Mouse (Mus musculus): ENCODE results near the gene Kcnj2. TPM values are rescaled to one million over a fixed set of nuclear protein-coding genes. Genes with fewer than 3 reads are reported as not detected.

Kcnj2 gene
- polyA plus RNA-seq, 1 experiment = 0.09 TPM

GRCm38 (mm10) chr11:111054854-111055822 lies 10.8 kb upstream of the Kcnj2 start:
- Histone ChIP-seq H3K27ac (ENCODE audit: control insufficient read depth, insufficient read depth, low read depth, low read length) (no peak overlapping the region), H3K27me3 (ENCODE audit: control insufficient read depth, insufficient read depth, low read length) (no peaks in the 10 kb centered on the region), H3K36me3 (ENCODE audit: control insufficient read depth, insufficient read depth, low read length) (no peaks in the 10 kb centered on the region), H3K4me1 (ENCODE audit: control insufficient read depth, insufficient read depth, low read length) (no peaks in the 10 kb centered on the region), H3K4me3 (ENCODE audit: control insufficient read depth, low read depth, low read length) (no peak overlapping the region)
- TF ChIP-seq CTCF (IDR thresholded peaks at IDR 0.05; ENCODE audit: control insufficient read depth, insufficient read depth, insufficient replicate concordance, low read depth, low read length) (no peak), POLR2A (IDR thresholded peaks at IDR 0.05; ENCODE audit: control insufficient read depth, low read depth, low read length) (no peak)

GRCm38 (mm10) chr11:111056030-111056429 lies 9.9 kb upstream of the Kcnj2 start:
- Histone ChIP-seq H3K4me3 (ENCODE audit: control insufficient read depth, low read depth, low read length) (no peak overlapping the region), H3K36me3 (ENCODE audit: control insufficient read depth, insufficient read depth, low read length) (no peaks in the 10 kb centered on the region), H3K27me3 (ENCODE audit: control insufficient read depth, insufficient read depth, low read length) (no peaks in the 10 kb centered on the region), H3K4me1 (ENCODE audit: control insufficient read depth, insufficient read depth, low read length) (no peaks in the 10 kb centered on the region), H3K27ac (ENCODE audit: control insufficient read depth, insufficient read depth, low read depth, low read length) (no peak overlapping the region)
- TF ChIP-seq CTCF (IDR thresholded peaks at IDR 0.05; ENCODE audit: control insufficient read depth, insufficient read depth, insufficient replicate concordance, low read depth, low read length) (no peak), POLR2A (IDR thresholded peaks at IDR 0.05; ENCODE audit: control insufficient read depth, low read depth, low read length) (no peak)

GRCm38 (mm10) chr11:111057435-111057834 lies 8.5 kb upstream of the Kcnj2 start:
- Histone ChIP-seq H3K4me3 (ENCODE audit: control insufficient read depth, low read depth, low read length) (no peak overlapping the region), H3K27ac (ENCODE audit: control insufficient read depth, insufficient read depth, low read depth, low read length) (no peak overlapping the region), H3K36me3 (ENCODE audit: control insufficient read depth, insufficient read depth, low read length) (no peaks in the 10 kb centered on the region), H3K4me1 (ENCODE audit: control insufficient read depth, insufficient read depth, low read length) (no peaks in the 10 kb centered on the region), H3K27me3 (ENCODE audit: control insufficient read depth, insufficient read depth, low read length) (no peaks in the 10 kb centered on the region)
- TF ChIP-seq POLR2A (IDR thresholded peaks at IDR 0.05; ENCODE audit: control insufficient read depth, low read depth, low read length) = no peak
- no peak for TF ChIP-seq CTCF (IDR thresholded peaks at IDR 0.05; ENCODE audit: control insufficient read depth, insufficient read depth, insufficient replicate concordance, low read depth, low read length)

GRCm38 (mm10) chr11:111059440-111059839 lies 6.5 kb upstream of the Kcnj2 start:
- Histone ChIP-seq H3K36me3 (ENCODE audit: control insufficient read depth, insufficient read depth, low read length) (no peaks in the 10 kb centered on the region), H3K4me1 (ENCODE audit: control insufficient read depth, insufficient read depth, low read length) (no peaks in the 10 kb centered on the region), H3K27me3 (ENCODE audit: control insufficient read depth, insufficient read depth, low read length) (no peaks in the 10 kb centered on the region), H3K27ac (ENCODE audit: control insufficient read depth, insufficient read depth, low read depth, low read length) (no peak overlapping the region), H3K4me3 (ENCODE audit: control insufficient read depth, low read depth, low read length) (no peak overlapping the region)
- no peak for TF ChIP-seq POLR2A (IDR thresholded peaks at IDR 0.05; ENCODE audit: control insufficient read depth, low read depth, low read length)
- no peak for TF ChIP-seq CTCF (IDR thresholded peaks at IDR 0.05; ENCODE audit: control insufficient read depth, insufficient read depth, insufficient replicate concordance, low read depth, low read length)

GRCm38 (mm10) chr11:111060216-111060615 lies 5.7 kb upstream of the Kcnj2 start:
- Histone ChIP-seq H3K4me1 (ENCODE audit: control insufficient read depth, insufficient read depth, low read length) (peaks cover 2% of the 10 kb centered on the region; the same call in 1 of the 2 replicates), H3K4me3 (ENCODE audit: control insufficient read depth, low read depth, low read length) (no peak overlapping the region), H3K27me3 (ENCODE audit: control insufficient read depth, insufficient read depth, low read length) (no peaks in the 10 kb centered on the region), H3K36me3 (ENCODE audit: control insufficient read depth, insufficient read depth, low read length) (no peaks in the 10 kb centered on the region), H3K27ac (ENCODE audit: control insufficient read depth, insufficient read depth, low read depth, low read length) (no peak overlapping the region)
- no peak for TF ChIP-seq POLR2A (IDR thresholded peaks at IDR 0.05; ENCODE audit: control insufficient read depth, low read depth, low read length)
- no peak for TF ChIP-seq CTCF (IDR thresholded peaks at IDR 0.05; ENCODE audit: control insufficient read depth, insufficient read depth, insufficient replicate concordance, low read depth, low read length)

GRCm38 (mm10) chr11:111064751-111065527 lies 1.0 kb upstream of the Kcnj2 start:
- Histone ChIP-seq H3K4me3 (ENCODE audit: control insufficient read depth, low read depth, low read length) (peak overlapping the region; percentile 97), H3K36me3 (ENCODE audit: control insufficient read depth, insufficient read depth, low read length) (no peaks in the 10 kb centered on the region), H3K27ac (ENCODE audit: control insufficient read depth, insufficient read depth, low read depth, low read length) (no peak overlapping the region; the same call in 1 of the 2 replicates), H3K27me3 (ENCODE audit: control insufficient read depth, insufficient read depth, low read length) (no peaks in the 10 kb centered on the region), H3K4me1 (ENCODE audit: control insufficient read depth, insufficient read depth, low read length) (peaks cover 15% of the 10 kb centered on the region)
- TF ChIP-seq POLR2A (IDR thresholded peaks at IDR 0.05; ENCODE audit: control insufficient read depth, low read depth, low read length) (no peak), CTCF (IDR thresholded peaks at IDR 0.05; ENCODE audit: control insufficient read depth, insufficient read depth, insufficient replicate concordance, low read depth, low read length) (peak; percentile 10; the same call in 1 of the 2 replicates)

- TF ChIP-seq CTCF (IDR thresholded peaks at IDR 0.05; ENCODE audit: control insufficient read depth, insufficient read depth, insufficient replicate concordance, low read depth, low read length) (no peak), POLR2A (IDR thresholded peaks at IDR 0.05; ENCODE audit: control insufficient read depth, low read depth, low read length) (no peak)
- Histone ChIP-seq H3K4me1 (ENCODE audit: control insufficient read depth, insufficient read depth, low read length) (peaks cover 15% of the 10 kb centered on the region), H3K36me3 (ENCODE audit: control insufficient read depth, insufficient read depth, low read length) (no peaks in the 10 kb centered on the region), H3K27ac (ENCODE audit: control insufficient read depth, insufficient read depth, low read depth, low read length) (no peak overlapping the region), H3K27me3 (ENCODE audit: control insufficient read depth, insufficient read depth, low read length) (no peaks in the 10 kb centered on the region), H3K4me3 (ENCODE audit: control insufficient read depth, low read depth, low read length) (peak overlapping the region; percentile 97)
These were observed 331 bp downstream of the Kcnj2 start for GRCm38 (mm10) chr11:111066299-111066691.

Measured in testis, adult 2 months (tissue).